Mouse (Mus musculus) CH12.LX (cell line): ENCODE measurements around the gene Ap2a2.
"Not testable (repeated sequence)": the region's sequence is repeated elsewhere in the genome, so short reads cannot be mapped to it uniquely, and the experiment has no call there.

ENCODE experiments used
- CHD1 ChIP-seq: IDR thresholded peaks from 2 replicates; pipeline ENCODE4 v1.6.1; 2012; ENCODE audit warnings: low read depth, low read length, improper control_type of control experiment, inconsistent platforms
- CTCF ChIP-seq, 2 experiments: IDR thresholded peaks in 1 of 2; conservative IDR thresholded peaks in 1 of 2; 2 replicates each; pipeline ENCODE4 v1.5.1; 2011 to 2012; ENCODE audit warnings: low read depth in 2 of 2, low read length in 2 of 2, improper control_type of control experiment in 1 of 2, inconsistent platforms in 1 of 2, mild to moderate bottlenecking in 1 of 2, moderate library complexity in 1 of 2
- E2F4 ChIP-seq: IDR thresholded peaks from 2 replicates; pipeline ENCODE4 v1.6.1; 2011; ENCODE audit warnings: low read depth, low read length, improper control_type of control experiment; ENCODE audit not compliant: insufficient replicate concordance
- EP300 ChIP-seq: IDR thresholded peaks from 2 replicates; pipeline ENCODE4 v1.6.1; 2011; ENCODE audit warnings: low read length, improper control_type of control experiment
- HCFC1 ChIP-seq: IDR thresholded peaks from 2 replicates; pipeline ENCODE4 v1.6.1; 2012; ENCODE audit warnings: low read depth, mild to moderate bottlenecking, inconsistent platforms, low read length, improper control_type of control experiment
- IRF4 ChIP-seq: IDR thresholded peaks from 2 replicates; pipeline ENCODE4 v1.6.1; 2014; ENCODE audit warnings: low read depth, mild to moderate bottlenecking, inconsistent platforms, low read length, improper control_type of control experiment
- JUN ChIP-seq: IDR thresholded peaks from 2 replicates; pipeline ENCODE4 v1.6.1; 2011; ENCODE audit warnings: low read depth, mild to moderate bottlenecking, low read length, improper control_type of control experiment, moderate library complexity; ENCODE audit not compliant: insufficient read depth
- JUND ChIP-seq: conservative IDR thresholded peaks from 2 replicates; pipeline ENCODE4 v1.6.1; 2011; ENCODE audit warnings: low read depth, low read length, improper control_type of control experiment
- MEF2A ChIP-seq: IDR thresholded peaks from 2 replicates; pipeline ENCODE4 v1.6.1; 2014; ENCODE audit warnings: low read depth, mild to moderate bottlenecking, inconsistent platforms, low read length, improper control_type of control experiment, borderline replicate concordance
- MXI1 ChIP-seq: IDR thresholded peaks from 2 replicates; pipeline ENCODE4 v1.6.1; 2011; ENCODE audit warnings: mild to moderate bottlenecking, low read depth, low read length, improper control_type of control experiment
- MYC ChIP-seq: IDR thresholded peaks from 2 replicates; pipeline ENCODE4 v1.6.1; 2011; ENCODE audit warnings: low read depth, mild to moderate bottlenecking, improper control_type of control experiment, low read length
- POLR2A ChIP-seq: IDR thresholded peaks from 2 replicates; pipeline ENCODE4 v1.6.1; 2011; ENCODE audit warnings: low read depth, mild to moderate bottlenecking, improper control_type of control experiment, low read length
- RAD21 ChIP-seq: IDR thresholded peaks from 2 replicates; pipeline ENCODE4 v1.6.1; 2011; ENCODE audit warnings: low read depth, mild to moderate bottlenecking, low read length, improper control_type of control experiment, moderate library complexity

- not testable (repeated sequence) for TF ChIP-seq JUND; POLR2A; MEF2A; IRF4; CTCF (conservative IDR thresholded peaks at IDR 0.05 in 1 of 2, IDR thresholded peaks at IDR 0.05 in 1 of 2; ENCODE audit: low read depth in 2 of 2, low read length in 2 of 2); CHD1; JUN; MXI1; EP300; HCFC1; E2F4; MYC; RAD21
Measured at GRCm38 (mm10) chr7:141590249-141590648, 28.3 kb downstream of the Ap2a2 start.
